Mouse (Mus musculus): ENCODE data around the gene Lamp2. TPM values are rescaled to one million over a fixed set of nuclear protein-coding genes. Genes with fewer than 3 reads are reported as not detected.
A peak's percentile ranks its signal among the peaks of the same experiment; 100 is the strongest.
"Not testable (repeated sequence)": the region's sequence is repeated elsewhere in the genome, so short reads cannot be mapped to it uniquely, and the experiment has no call there.

Gene Lamp2
- polyA plus RNA-seq, 1 experiment = 62.9 TPM

DNA sequence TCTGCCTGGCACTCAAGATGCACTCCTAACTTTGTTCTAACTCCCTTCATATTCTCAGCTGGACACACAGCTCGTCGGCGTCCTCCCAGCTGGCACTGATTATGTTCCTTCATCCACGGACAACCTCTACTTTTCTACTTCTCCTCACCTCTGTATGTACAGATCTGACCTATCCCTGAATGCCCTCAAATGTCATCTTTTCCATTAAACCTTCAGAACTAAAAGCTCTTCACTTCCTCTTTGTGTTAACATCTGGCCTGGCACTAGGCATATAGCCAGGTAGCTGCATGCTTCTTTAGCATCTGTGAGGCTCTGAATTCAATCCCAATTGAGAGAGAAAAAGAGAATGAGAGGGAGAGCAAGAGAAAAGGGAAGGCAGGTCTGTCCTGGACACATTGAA is 26.8 kb downstream of the Lamp2 start:
- DNase-seq (ENCODE audit: extremely low spot score in 1 of 2, low spot score in 1 of 2) = no peak

DNA sequence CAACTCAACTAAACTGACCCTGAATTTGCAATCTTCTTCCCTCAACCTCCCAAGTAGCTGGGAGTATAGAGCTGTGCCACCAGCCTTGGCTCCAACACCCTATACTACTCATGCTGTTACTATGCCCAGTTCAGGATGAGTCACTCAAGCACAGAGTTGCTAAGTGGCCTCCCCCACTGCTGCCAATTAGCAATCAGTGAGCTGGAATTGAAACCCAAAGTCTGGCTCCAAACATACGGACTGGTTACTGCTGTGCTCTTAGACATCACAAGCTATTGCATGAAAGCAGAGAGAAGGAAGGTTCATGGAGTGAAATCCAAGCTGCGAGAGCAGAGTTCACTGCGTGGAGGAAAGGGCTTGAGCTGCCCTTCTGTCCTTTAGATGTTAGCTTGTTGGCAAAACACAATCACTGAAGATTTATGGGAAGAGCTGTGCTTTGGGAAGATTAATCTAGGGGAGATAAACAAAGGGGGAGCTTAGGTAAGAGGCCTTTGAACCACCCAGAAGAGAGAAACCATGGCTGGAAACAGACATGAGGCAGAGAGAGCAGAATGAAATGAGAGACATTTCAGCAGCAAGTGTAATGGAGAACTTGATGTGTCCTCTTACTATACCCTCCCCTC is 27.3 kb downstream of the Lamp2 start:
- DNase-seq (ENCODE audit: extremely low spot score in 1 of 2, low spot score in 1 of 2) = peak in 1 of 2 experiments; percentile 13

GRCm38 (mm10) chrX:38426043-38426442 is 30.2 kb downstream of the Lamp2 start:
- no peak for DNase-seq (ENCODE audit: extremely low spot score in 1 of 2, low spot score in 1 of 2)

- no peak for DNase-seq (ENCODE audit: extremely low spot score in 1 of 2, low spot score in 1 of 2)
Measured at GRCm38 (mm10) chrX:38423096-38423495, 33.2 kb downstream of the Lamp2 start.

GRCm38 (mm10) chrX:38422396-38422795 is 33.9 kb downstream of the Lamp2 start:
- DNase-seq (ENCODE audit: extremely low spot score in 1 of 2, low spot score in 1 of 2) = no peak

DNA sequence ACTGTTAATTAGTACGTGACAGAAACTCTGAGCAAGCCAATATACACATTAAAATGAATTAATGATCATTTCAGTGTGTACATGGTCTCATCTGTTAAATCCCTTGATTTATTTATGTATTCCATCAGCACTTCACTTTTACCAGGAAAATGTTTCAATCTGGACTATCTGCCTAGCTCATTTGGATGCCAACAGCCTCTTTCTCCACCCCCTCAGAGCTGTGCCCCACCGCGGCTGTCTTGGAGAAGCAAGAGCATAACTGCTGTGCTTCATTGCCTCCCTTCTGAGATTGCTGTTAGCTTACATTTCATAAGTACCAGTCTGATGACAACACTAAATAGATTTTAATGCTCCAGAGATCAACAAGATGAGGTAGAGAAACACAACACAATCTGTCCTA is 52.4 kb downstream of the Lamp2 start:
- no peak for DNase-seq (ENCODE audit: extremely low spot score in 1 of 2, low spot score in 1 of 2)

DNA sequence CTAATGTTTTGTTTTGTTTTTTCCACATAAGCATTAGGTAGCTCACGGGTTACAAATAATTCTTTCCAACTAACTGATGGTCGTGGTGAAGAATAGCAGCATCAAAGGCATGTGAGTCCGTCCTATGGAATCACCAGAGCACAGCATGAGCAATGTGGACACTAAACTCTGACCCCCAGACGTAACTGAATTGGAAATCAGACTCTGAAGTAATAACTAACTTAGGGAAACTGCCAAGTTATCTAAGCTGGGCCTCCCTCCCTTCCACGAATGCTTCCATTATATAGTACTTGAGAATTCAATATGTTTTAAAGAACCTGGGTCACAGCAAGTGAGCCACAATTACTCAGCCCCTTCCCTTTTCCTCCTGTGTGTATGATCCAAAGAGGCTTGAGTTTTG is 53.3 kb downstream of the Lamp2 start:
- DNase-seq (ENCODE audit: extremely low spot score in 1 of 2, low spot score in 1 of 2) = no peak

GRCm38 (mm10) chrX:38402004-38402403 is 54.2 kb downstream of the Lamp2 start:
- DNase-seq (ENCODE audit: extremely low spot score in 1 of 2, low spot score in 1 of 2) = no peak

DNA sequence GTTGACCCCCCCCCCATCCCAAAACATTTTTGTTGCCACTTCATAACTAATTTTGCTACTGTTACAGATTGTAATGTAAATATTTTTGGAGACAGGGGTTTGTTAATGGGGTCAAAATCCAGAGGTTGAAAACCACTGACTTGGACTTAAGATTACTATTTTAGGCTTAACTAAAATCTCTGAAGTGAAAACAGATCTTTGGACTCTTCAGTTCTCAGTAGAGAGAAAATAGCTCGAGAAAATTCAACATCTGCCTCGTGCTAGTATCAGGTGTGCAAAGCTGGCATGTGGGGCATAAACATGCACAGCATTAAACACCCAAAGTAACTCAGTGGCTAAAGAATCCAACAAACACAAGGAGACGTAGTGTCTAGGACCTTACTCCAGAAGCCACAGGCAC is 55.6 kb downstream of the Lamp2 start:
- DNase-seq (ENCODE audit: extremely low spot score in 1 of 2, low spot score in 1 of 2) = no peak

GRCm38 (mm10) chrX:38399671-38400070 is 56.6 kb downstream of the Lamp2 start:
- DNase-seq (ENCODE audit: extremely low spot score in 1 of 2, low spot score in 1 of 2) = no peak

DNA sequence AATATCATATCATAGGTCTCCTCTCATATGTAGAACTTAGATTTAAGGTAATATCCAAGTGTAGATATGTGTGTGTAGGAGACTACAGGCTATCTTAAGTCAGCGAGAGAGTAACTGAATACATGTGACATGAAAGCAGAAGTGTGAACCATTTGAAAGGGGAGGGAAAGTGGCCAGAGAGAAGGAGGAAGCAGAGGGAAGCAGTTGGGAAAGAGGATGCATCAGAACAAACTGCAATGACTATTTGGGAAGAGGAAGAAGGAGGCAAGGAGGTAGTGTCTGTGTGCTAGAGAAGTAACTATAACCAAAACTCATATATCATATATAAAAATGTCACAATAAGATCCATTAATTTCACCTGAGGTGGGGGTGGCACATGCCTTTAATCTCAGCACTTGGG is 83.1 kb downstream of the Lamp2 start:
- not testable (repeated sequence) for DNase-seq (ENCODE audit: extremely low spot score in 1 of 2, low spot score in 1 of 2)

GRCm38 (mm10) chrX:38364621-38365020 is 91.6 kb downstream of the Lamp2 start:
- DNase-seq (ENCODE audit: extremely low spot score in 1 of 2, low spot score in 1 of 2) = not testable (repeated sequence)

DNA sequence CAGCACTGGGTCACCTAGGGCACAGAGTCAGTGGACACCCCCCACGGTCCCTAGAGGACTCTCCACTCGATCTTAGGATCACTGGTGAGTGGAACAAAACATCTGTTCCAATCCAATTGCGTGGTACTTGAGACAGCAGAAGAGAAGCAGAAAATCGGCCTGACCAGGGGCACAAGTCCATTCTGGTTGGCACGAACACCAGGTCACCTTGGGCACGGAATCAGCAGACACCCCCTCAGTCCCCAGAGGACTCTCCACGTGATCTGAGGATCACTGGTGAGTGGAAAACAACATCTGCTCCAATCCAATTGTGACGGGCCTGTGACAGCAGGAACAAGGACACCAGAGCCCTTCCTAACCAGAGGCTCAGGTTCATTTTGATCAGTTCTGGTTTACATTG is 94.2 kb downstream of the Lamp2 start:
- DNase-seq (ENCODE audit: extremely low spot score in 1 of 2, low spot score in 1 of 2) = no peak

Other genes with a start within 250 kb of the Lamp2 start
- 32.2 and 33.3 TPM in 2 replicates for gene Tmem255a, start 204.0 kb downstream of the Lamp2 start, polyA plus RNA-seq (2012; rRNA removed)
- gene Atp1b4, start 140.3 kb downstream of the Lamp2 start, polyA plus RNA-seq (2012; rRNA removed) = 0.02 TPM in 1 of 2 replicates, not detected in the other
- 15.3 and 18.8 TPM in 2 replicates for gene Cul4b, start 119.7 kb upstream of the Lamp2 start, polyA plus RNA-seq (2012; rRNA removed)
- 81.2 and 84.2 TPM in 2 replicates for gene Mcts1, start 144.1 kb upstream of the Lamp2 start, polyA plus RNA-seq (2012; rRNA removed)
- 30.3 and 31.1 TPM in 2 replicates for gene C1galt1c1, start 178.6 kb upstream of the Lamp2 start, polyA plus RNA-seq (2012; rRNA removed)